Mouse (Mus musculus) intestine, postnatal 0 days (tissue): ENCODE results near the gene Gm26897. TPM values are rescaled to one million over a fixed set of nuclear protein-coding genes. Genes with fewer than 3 reads are reported as not detected.

ENCODE experiments used
- ATAC-seq: fragments of 200-750 bp; cut with Nextera tagmentation; 2 replicates; pipeline ENCODE4 v1.8.0; 2017; ENCODE audit warnings: mild to moderate bottlenecking, moderate TSS enrichment, moderate library complexity
- H3K27ac ChIP-seq: fragments of 300-500 bp; sonication (generic); 2 replicates; pipeline ENCODE4 v1.5.1; 2014; ENCODE audit warnings: mild to moderate bottlenecking, low read depth, low read length, moderate library complexity
- H3K27me3 ChIP-seq: fragments of 300-500 bp; sonication (generic); replicated peaks from 2 replicates; pipeline ENCODE4 v1.6.1; 2014; ENCODE audit warnings: low read length, mixed read lengths; ENCODE audit not compliant: control insufficient read depth, insufficient read depth
- H3K36me3 ChIP-seq: fragments of 300-500 bp; sonication (generic); 2 replicates; pipeline ENCODE4 v1.6.1; 2014; ENCODE audit warnings: mild to moderate bottlenecking, moderate library complexity; ENCODE audit not compliant: control insufficient read depth, insufficient read depth
- H3K4me1 ChIP-seq: fragments of 300-500 bp; sonication (generic); replicated peaks from 2 replicates; pipeline ENCODE4 v1.6.1; 2014; ENCODE audit warnings: antibody characterized with exemption, low read length, mixed read lengths; ENCODE audit not compliant: control insufficient read depth, insufficient read depth
- H3K4me2 ChIP-seq: fragments of 300-500 bp; sonication (generic); replicated peaks from 2 replicates; pipeline ENCODE4 v1.6.1; 2014; ENCODE audit warnings: low read depth, mild to moderate bottlenecking, moderate library complexity
- H3K4me3 ChIP-seq: fragments of 300-500 bp; sonication (generic); 2 replicates; pipeline ENCODE4 v1.5.1; 2014; ENCODE audit warnings: low read depth, low read length
- H3K9ac ChIP-seq: fragments of 300-500 bp; sonication (generic); 2 replicates; pipeline ENCODE4 v1.6.1; 2014; ENCODE audit warnings: mild to moderate bottlenecking, low read depth, low read length
- H3K9me3 ChIP-seq: fragments of 300-500 bp; sonication (generic); 2 replicates; pipeline ENCODE4 v1.6.1; 2016; ENCODE audit warnings: mixed run types; ENCODE audit not compliant: control insufficient read depth
- CTCF ChIP-seq: sonication (generic); IDR thresholded peaks from 2 replicates; pipeline ENCODE4 v1.5.1; 2016; ENCODE audit warnings: low read depth, mild to moderate bottlenecking, control low read depth, antibody characterized with exemption, moderate library complexity
- WGBS: fragments of 180-500 bp; shearing (Covaris S2); extraction: QIAGEN DNeasy Blood & Tissue Kit; methylation state at CpG from one replicate; pipeline ENCODE4 v1.1.7; 2014; 5-methylcytosine and 5-hydroxymethylcytosine counted together
- polyA plus RNA-seq: library from polyadenylated mRNA; unstranded; fragments of >200 nt; fragmentation: Nextera tagmentation; extraction: Ambion mirVana; gene quantifications from 2 replicates; pipeline ENCODE4 v1.2.1, GENCODE M21; 2015

Gm26897 gene
- polyA plus RNA-seq, 1 experiment from 2014 or later = not detected

- ATAC-seq = no peak
- H3K4me2 ChIP-seq = no peak overlapping the region
- H3K4me1 ChIP-seq = no peaks in the 10 kb centered on the region
- 49% methylated on average over 22 of the region's 22 CpGs for WGBS
- H3K36me3 ChIP-seq = no peaks in the 10 kb centered on the region
- no peak overlapping the region for H3K4me3 ChIP-seq
- no peaks in the 10 kb centered on the region for H3K9me3 ChIP-seq
- H3K27ac ChIP-seq = no peak overlapping the region
- no peaks in the 10 kb centered on the region for H3K27me3 ChIP-seq
- TF ChIP-seq CTCF = no peak
- H3K9ac ChIP-seq = no peak overlapping the region
Measured at GRCm38 (mm10) chr5:111725195-111725920, 8.4 kb upstream of the Gm26897 start.

- Histone ChIP-seq H3K9me3 (no peaks in the 10 kb centered on the region), H3K36me3 (no peaks in the 10 kb centered on the region), H3K4me3 (no peak overlapping the region), H3K27me3 (no peaks in the 10 kb centered on the region), H3K9ac (no peak overlapping the region), H3K27ac (no peak overlapping the region), H3K4me1 (no peaks in the 10 kb centered on the region), H3K4me2 (no peak overlapping the region)
- WGBS = 80% methylated on average over 4 of the region's 4 CpGs
- peak; percentile 56 for TF ChIP-seq CTCF
- ATAC-seq = no peak
Measured at GRCm38 (mm10) chr5:111728411-111728810, 5.3 kb upstream of the Gm26897 start.

- WGBS = 36% methylated on average over 16 of the region's 16 CpGs
- Histone ChIP-seq H3K36me3 (no peaks in the 10 kb centered on the region), H3K9me3 (no peaks in the 10 kb centered on the region)
Measured at GRCm38 (mm10) chr5:111730560-111731167, 3.1 kb upstream of the Gm26897 start.

DNA sequence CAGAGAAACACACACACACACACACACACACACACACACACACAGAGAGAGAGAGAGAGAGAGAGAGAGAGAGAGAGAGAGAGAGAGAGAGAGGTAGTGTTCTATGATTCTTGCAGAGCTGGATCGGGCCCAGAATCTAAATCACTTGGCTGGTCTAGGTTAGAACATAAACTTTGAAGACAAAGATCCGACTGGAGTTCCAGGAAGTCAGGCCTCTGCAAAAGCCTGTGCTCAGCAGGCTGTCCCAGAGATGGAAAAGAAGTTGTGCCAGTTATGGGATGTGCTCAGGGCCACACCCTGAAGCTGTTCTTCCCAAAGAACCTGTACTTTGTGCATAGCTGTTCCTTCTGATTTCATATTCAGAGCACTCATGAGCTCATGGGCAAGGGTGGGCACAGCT is 1.5 kb upstream of the Gm26897 start:
- Histone ChIP-seq H3K27me3 (no peaks in the 10 kb centered on the region), H3K9me3 (no peaks in the 10 kb centered on the region), H3K27ac (no peak overlapping the region), H3K4me3 (no peak overlapping the region), H3K4me1 (no peaks in the 10 kb centered on the region), H3K9ac (no peak overlapping the region), H3K36me3 (no peaks in the 10 kb centered on the region), H3K4me2 (no peak overlapping the region)
- WGBS = 65% methylated on average over 2 of the region's 2 CpGs
- ATAC-seq = no peak
- no peak for TF ChIP-seq CTCF

More at GRCm38 (mm10) chr5:111730560-111731167, 3.1 kb upstream of the Gm26897 start:
- no peak for ATAC-seq
- Histone ChIP-seq H3K4me2 (no peak overlapping the region), H3K27ac (no peak overlapping the region), H3K9ac (no peak overlapping the region), H3K4me3 (no peak overlapping the region), H3K4me1 (no peaks in the 10 kb centered on the region), H3K27me3 (no peaks in the 10 kb centered on the region)
- TF ChIP-seq CTCF = no peak

DNA sequence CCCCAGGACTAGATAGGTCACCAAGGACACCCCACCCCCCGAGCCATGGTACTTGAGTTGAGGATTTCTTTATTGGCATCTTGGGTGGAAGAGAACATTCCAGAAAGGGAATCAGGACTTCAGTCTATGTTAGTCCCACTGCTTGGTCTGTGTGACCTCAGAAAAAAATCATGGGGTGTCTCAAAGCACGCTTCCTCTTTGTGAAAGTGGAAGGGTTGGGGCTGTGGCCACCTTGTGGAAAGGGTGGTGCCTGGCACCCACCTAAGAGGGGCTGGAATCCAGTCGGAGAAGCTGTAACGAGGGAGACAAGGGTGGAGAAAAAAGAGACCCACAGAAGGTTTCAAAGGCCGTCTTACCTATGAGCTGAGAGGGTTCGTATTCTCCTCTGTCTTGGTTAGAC is 5.8 kb downstream of the Gm26897 start:
- Histone ChIP-seq H3K9me3 (no peaks in the 10 kb centered on the region), H3K9ac (no peak overlapping the region), H3K36me3 (no peaks in the 10 kb centered on the region), H3K27ac (no peak overlapping the region), H3K4me2 (no peak overlapping the region), H3K27me3 (no peaks in the 10 kb centered on the region), H3K4me3 (no peak overlapping the region), H3K4me1 (no peaks in the 10 kb centered on the region)
- TF ChIP-seq CTCF = no peak
- no peak for ATAC-seq
- 64% methylated on average over 6 of the region's 6 CpGs for WGBS

DNA sequence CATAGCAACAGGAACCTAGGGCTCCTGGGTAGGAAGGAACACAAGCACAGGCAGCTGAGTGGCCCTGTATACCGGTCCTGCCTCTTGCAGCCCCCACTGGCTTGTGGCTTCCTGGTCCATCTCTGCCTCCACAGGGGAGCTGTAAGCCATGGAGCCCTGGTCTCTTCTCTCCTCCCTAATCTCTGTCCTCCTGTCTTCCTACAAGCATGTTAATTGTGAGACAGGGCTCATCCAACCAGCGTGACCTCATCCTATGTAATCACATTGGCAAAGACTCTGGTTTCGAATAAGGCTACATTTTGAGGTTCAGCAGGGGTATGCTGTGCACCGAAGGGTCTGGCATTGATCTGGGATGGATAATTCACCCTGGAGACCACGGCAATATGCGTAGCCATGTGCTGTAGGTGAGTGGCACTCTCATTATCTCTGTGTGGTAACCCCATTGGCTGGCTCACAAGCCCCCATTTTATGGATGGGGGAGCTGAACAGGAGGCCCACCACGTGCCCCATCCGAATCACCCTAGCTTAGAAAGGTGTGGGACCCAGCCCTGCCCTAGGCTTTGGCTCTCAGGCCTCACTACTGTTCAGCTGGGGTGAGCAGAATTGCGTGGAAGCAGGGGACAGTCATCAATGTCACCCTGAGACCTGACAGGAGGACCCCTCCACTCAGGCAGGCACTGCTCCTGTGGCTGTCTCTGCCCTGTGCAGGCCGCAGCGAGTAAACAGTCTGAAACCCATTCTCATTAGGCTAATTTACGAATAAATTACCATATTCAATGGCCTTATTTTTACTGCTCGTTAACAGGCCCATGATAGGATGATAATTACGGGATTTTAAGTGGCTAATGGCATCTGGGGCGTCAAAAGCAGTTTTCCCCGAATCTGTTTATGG is 6.9 kb downstream of the Gm26897 start:
- no peak for ATAC-seq
- Histone ChIP-seq H3K9me3 (no peaks in the 10 kb centered on the region), H3K27me3 (no peaks in the 10 kb centered on the region), H3K4me3 (no peak overlapping the region), H3K9ac (no peak overlapping the region), H3K27ac (no peak overlapping the region), H3K4me1 (no peaks in the 10 kb centered on the region), H3K36me3 (no peaks in the 10 kb centered on the region), H3K4me2 (no peak overlapping the region)
- WGBS = 56% methylated on average over 16 of the region's 16 CpGs
- no peak for TF ChIP-seq CTCF
